Mouse (Mus musculus) urinary bladder, adult 2 months (tissue): Measurements from ENCODE around the gene Hdac9. TPM values are rescaled to one million over a fixed set of nuclear protein-coding genes. Genes with fewer than 3 reads are reported as not detected.

Experiments
- DNase-seq: peaks from one replicate; pipeline ENCODE4 v3.0.0; 2022; ENCODE audit warnings: low spot score
- polyA plus RNA-seq: library from polyadenylated mRNA; depleted of rRNA; stranded (reverse); fragments of >200 nt; gene quantifications from 2 replicates; pipeline ENCODE4 v1.2.3, GENCODE M21; 2012

Hdac9 gene
- polyA plus RNA-seq, 1 experiment = 2.7 TPM

DNA sequence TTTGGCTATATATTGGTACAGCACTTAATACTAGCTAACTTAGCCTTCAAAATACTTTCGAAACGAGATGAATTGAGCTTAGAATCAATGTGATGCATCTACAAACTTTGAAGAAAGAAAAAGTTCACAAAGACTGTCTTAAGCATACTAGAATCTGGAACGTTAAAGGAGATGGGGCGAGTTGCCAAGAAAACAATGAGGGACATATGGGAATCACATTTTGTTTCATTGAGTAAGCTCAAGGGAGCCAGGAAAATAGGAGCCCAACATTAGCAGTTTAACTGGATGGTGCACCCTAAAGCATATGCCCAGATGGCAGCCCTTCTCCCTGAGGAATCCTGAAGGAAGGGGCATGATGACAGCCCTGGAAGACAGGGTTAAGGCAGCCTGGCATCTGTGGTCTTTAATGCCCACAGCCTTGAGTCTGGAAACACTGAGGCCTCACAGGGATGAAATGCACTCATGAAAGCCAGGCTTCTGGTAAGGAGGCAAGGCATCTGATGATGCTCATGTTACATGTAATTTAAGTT lies 685.2 kb downstream of the Hdac9 start:
- no peak for DNase-seq

DNA sequence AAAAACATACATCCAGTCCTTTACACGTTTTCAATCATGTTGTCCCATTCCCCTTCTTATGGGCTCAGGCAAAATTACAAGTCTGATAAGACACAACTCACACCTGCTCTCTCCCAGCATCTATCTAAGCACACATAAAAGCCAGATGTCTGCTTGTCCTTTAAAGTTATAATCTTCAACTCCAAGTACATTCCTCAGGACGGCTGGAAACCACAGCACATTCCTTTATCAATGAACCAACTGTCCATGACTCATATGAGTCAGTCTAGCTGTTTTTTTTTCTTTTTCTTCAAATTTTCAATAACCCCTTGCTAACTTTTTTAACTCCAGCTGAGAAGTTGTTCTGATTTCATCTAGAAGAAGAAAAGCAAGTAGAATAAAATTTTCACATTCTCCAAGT lies 692.4 kb downstream of the Hdac9 start:
- no peak for DNase-seq

DNA sequence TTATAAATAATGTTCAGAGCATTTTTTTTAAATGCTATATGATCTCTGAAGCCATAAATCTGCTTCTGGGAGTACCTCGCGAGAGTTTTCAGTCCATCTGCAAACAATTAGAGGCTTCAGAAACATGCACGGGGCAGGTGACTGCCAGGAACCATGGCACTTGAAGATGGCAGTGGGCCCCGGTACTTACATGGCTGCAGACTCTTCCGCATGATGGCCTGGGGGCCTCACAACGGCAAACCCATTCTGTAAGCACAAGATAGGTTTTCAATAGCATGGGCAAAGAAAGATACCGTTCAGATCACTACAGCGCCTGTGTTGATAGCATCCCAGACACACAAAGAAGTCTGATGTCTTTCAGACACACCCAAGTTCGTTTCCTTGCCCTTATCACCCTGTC lies 695.9 kb downstream of the Hdac9 start:
- DNase-seq = no peak

- no peak for DNase-seq
Observed at GRCm38 (mm10) chr12:34220051-34220926, 696.6 kb downstream of the Hdac9 start.

- DNase-seq = no peak
Observed at GRCm38 (mm10) chr12:34218561-34218960, 698.3 kb downstream of the Hdac9 start.

GRCm38 (mm10) chr12:34215023-34216020 lies 701.6 kb downstream of the Hdac9 start:
- DNase-seq = no peak

GRCm38 (mm10) chr12:34212162-34212561 lies 704.7 kb downstream of the Hdac9 start:
- no peak for DNase-seq

DNA sequence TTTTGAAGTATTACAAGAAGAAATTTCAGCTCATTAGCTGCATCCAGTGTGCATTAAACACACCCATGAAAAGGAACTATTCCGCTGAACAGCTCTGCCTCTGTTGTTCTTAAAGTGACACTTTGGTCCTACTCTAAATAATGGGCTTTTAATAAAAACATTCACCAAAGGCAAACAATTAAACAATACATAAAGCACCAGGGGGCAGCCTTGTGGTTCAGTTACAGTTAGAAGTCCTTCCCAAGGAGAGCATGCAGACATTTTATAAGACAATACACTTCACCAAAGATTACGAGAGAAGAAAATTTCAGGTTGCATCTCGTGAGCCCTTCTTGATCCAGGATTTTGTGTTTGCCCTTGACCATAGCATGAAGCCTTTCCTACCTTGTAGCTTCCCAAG lies 715.4 kb downstream of the Hdac9 start:
- DNase-seq = no peak

DNA sequence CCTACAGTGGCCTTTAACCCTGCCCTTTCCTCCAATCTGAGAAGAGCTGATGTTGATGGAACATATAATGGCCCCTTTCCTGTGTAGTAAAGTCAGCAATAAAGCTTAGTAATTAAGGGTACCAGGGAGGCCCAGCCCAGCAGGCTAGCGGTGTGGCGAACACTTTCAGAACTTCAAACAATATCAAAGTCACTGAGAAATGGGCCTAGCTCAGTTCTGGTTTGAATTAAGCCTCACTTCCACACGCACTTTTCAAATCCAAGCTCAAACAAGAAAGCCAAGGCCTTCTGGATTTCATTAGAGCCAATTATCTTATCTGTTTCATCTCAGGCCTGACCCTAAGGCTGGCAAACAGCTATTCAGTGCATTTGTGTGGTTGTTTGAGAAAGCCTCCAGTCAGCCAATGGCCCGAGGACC lies 716.9 kb downstream of the Hdac9 start:
- DNase-seq = no peak

GRCm38 (mm10) chr12:34195155-34195828 lies 721.6 kb downstream of the Hdac9 start:
- DNase-seq = no peak

DNA sequence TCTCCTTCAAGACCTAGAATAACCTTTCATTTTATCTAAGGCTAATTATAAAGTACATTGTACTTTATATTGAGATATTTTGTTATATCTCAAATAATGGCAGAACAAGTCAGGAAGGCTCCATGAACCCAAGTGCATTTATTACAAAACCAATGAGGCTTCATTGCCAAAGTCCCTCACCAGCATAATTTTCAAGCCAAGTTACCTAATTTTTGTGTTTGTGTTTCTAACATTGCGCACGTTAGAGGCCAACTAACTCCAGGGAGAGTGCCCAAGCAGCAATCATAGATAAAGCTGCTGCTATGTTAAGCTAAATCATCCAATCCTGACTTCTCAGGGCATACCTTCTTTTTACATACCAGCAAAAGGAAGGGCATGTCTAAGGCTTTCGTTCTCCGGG lies 722.8 kb downstream of the Hdac9 start:
- DNase-seq = no peak

GRCm38 (mm10) chr12:34191246-34191645 lies 725.6 kb downstream of the Hdac9 start:
- no peak for DNase-seq

GRCm38 (mm10) chr12:34178931-34179330 lies 738.0 kb downstream of the Hdac9 start:
- no peak for DNase-seq

DNA sequence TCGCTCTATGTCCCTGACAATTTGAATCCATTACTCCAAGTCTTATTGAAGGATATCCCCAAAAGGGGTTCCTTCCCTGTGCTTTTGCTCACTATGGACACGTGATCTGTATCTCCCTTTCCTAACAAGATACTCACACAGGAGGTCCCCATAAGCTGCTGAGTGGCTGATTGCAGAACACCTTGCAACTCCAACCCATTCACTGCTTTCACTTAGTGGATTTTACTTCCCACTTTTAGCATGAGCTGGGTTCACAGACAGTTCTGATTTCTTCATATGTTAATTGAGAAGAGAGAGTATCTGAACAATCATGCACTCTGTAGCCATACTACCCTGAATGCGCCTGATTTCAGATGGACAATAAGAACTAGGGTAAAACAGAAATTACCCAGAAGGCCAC lies 740.1 kb downstream of the Hdac9 start:
- no peak for DNase-seq

DNA sequence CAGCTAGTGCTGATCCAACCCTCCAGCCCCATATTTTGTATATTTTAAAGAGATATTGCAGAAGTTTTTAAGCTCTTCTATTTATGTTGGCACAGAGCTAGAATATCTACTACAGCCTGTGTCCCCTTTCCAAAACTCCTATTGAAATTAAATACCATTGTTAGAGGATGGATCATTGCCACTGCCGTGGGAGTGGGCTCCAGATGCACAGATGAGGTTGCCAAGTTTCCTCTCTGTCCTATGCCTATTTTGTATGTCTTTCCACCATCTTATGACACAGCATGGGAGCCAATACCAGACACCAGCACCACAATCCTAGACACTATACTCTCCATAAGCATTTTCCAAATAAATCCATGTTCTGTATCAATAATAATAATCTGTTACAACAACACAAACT lies 743.9 kb downstream of the Hdac9 start:
- DNase-seq = no peak

- DNase-seq = no peak
Observed at GRCm38 (mm10) chr12:34170601-34171000, 746.3 kb downstream of the Hdac9 start.

GRCm38 (mm10) chr12:34165674-34166073 lies 751.2 kb downstream of the Hdac9 start:
- DNase-seq = no peak

DNA sequence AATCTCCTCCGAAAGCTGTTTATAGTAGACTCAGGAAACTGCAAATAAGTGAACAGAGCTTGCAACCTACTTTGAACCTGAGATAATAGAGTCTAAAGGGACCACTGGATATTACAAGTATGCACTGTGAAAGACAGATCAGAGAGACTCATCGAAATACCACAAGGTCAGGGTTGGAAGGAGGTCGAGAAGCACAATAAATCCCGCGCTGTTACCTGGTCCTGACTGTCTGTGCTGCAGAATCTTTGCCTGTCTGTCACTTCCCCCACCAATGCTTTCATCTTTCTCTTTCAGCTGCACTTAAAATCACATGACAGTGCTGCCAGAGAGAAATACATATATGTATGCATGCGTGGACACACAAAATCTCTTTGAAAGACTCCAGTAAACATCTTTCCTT lies 760.6 kb downstream of the Hdac9 start:
- no peak for DNase-seq

DNA sequence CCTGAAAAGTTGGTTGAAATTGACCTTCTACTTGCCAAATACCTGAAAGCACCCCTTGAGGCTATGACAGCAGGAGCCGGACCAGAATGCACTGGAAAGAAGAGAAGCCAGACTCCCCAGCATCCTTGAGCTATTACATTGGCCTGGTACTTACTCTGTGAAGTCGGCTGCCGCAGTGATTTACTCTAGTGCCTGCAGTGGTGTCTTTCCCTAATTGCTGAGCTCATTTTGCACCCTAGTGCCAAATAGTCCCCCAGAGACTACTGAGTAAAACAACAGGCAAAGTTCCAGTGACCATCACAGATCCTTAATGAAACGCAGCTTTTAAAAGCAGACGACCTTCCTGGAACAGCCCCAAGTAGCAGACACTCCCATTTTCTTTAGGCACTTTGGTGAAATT lies 761.2 kb downstream of the Hdac9 start:
- no peak for DNase-seq

DNA sequence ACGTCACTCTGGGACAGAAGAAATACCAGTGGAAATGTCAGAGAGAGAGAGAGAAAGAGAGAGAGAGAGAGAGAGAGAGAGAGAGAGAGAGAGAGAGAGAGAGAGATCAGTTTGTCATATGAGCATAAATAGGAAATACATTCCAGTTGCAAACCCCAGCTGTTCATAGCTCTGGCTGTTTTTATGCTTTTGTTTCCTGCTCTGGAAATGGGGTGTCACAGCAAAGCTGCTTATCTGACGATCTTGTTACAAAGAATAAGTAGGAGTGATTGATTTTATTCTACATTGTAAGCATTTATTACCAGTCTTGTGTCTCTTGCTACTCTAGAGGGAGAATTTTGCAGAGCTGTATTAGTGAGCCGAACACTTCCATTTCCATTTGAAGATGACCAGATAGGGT lies 762.1 kb downstream of the Hdac9 start:
- no peak for DNase-seq

GRCm38 (mm10) chr12:34151336-34151735 lies 765.6 kb downstream of the Hdac9 start:
- no peak for DNase-seq

DNA sequence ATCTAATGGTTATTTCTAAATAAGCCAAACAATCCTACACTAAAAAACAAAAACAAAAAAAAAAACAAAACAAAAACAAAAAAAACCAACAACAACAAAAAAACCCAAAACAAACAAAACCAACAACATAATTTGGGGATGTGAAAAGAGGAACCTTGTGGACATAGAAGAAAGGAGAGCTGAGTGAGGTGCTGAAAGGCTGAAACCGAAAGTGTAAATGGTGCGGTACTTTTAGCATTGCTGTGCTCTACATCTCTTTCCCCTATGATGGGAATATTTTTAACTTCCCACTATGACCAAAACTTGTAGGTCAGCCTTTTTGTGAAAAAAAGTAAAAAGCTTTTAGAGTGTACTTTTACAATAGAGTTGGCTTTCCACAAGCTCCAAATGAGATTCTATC lies 774.2 kb downstream of the Hdac9 start:
- DNase-seq = no peak
